In the genomic region with DNA sequence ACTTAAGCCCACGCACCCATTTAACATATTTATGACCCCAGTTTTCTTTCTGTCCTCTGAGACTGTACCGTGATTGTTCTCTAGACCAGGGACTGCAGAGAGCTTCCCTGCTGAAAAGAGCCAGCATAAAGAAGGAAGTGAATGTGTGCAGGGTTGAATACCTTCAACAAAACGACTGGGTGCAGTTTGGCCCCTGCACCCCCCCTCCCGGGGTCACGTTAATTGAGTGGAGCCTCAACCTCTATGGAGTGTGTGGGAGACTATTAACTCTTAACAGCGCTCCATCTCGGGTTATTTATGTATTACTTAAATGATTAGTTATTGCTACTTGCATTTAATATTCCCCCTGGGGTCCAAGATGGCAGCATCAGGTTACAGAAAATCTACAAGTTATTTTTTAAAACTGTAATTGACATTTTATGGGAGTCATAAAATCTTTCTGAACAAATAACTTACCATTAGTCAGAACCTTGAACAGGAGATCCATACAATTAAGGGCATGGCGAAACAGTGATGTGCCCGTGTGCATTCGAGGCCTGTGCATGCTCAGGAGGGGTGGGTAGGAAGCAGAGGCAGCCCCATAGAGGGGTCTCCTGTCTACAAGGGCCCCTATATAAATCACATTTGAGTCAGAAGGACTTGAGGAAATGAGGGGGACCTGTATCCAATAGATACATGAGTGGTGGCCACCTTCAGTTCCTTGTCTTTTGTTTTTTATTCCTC, we compare ENCODE assay signal across 18 mouse cellular contexts. TPM values are rescaled to one million over a fixed set of nuclear protein-coding genes. Genes with fewer than 3 reads are reported as not detected.
A peak's percentile ranks its signal among the peaks of the same experiment; 100 is the strongest.
DNase-seq lines count a peak whose midpoint lies in the region; ATAC-seq lines count a peak whose summit lies in the region.
"Had no signal": no experiment of that assay in that cellular context is flagged by ENCODE, and none has a peak within 500 bp of the region (broad histone marks: within the 10 kb centered on the region; RNA-seq: fewer than 3 reads in every experiment).

No protein-coding gene starts in this region.

- H3K4me2 ChIP-seq in hindbrain, embryonic 12.5 days (replicated peaks) = no peak overlapping the region
- H3K4me2 ChIP-seq in hindbrain, embryonic 14.5 days (replicated peaks) = no peak overlapping the region
- peak overlapping the region; percentile 15; the same call in 1 of the 2 replicates for H3K4me2 ChIP-seq in forebrain, embryonic 12.5 days
- H3K4me2 ChIP-seq in limb, embryonic 11.5 days (ENCODE audit: low read depth, severe bottlenecking) = no peak overlapping the region; the same call in 1 of the 2 replicates
- H3K4me2 ChIP-seq: embryonic facial prominence, embryonic 13.5 days; liver, embryonic 11.5 days had no signal

- no peaks in the 10 kb centered on the region for H3K36me3 ChIP-seq in hindbrain, embryonic 12.5 days
- H3K36me3 ChIP-seq in hindbrain, embryonic 14.5 days (replicated peaks; ENCODE audit: control insufficient read depth, insufficient read depth) = no peaks in the 10 kb centered on the region
- no peaks in the 10 kb centered on the region for H3K36me3 ChIP-seq in forebrain, embryonic 12.5 days (replicated peaks)
- H3K36me3 ChIP-seq in limb, embryonic 11.5 days (ENCODE audit: control insufficient read depth, insufficient read depth, low read length) = no peaks in the 10 kb centered on the region
- H3K36me3 ChIP-seq: embryonic facial prominence, embryonic 13.5 days had no signal

- H3K9me3 ChIP-seq in hindbrain, embryonic 12.5 days (replicated peaks) = no peaks in the 10 kb centered on the region; the same call in 1 of the 2 replicates
- H3K9me3 ChIP-seq in hindbrain, embryonic 14.5 days (ENCODE audit: control insufficient read depth, low read length) = no peaks in the 10 kb centered on the region
- no peaks in the 10 kb centered on the region for H3K9me3 ChIP-seq in forebrain, embryonic 12.5 days
- H3K9me3 ChIP-seq in limb, embryonic 11.5 days (ENCODE audit: control insufficient read depth, low read length) = no peaks in the 10 kb centered on the region
- H3K9me3 ChIP-seq: embryonic facial prominence, embryonic 13.5 days had no signal

- 35% methylated on average over 10 of the region's 10 CpGs for WGBS in hindbrain, embryonic 12.5 days
- 27% methylated on average over 10 of the region's 10 CpGs for WGBS in hindbrain, embryonic 14.5 days
- WGBS in forebrain, embryonic 12.5 days = 16% methylated on average over 10 of the region's 10 CpGs
- WGBS in limb, embryonic 11.5 days = 10% methylated on average over 10 of the region's 10 CpGs

- no peak overlapping the region for H3K4me3 ChIP-seq in hindbrain, embryonic 12.5 days
- H3K4me3 ChIP-seq in hindbrain, embryonic 14.5 days (replicated peaks; ENCODE audit: low read length) = no peak overlapping the region
- no peak overlapping the region for H3K4me3 ChIP-seq in forebrain, embryonic 12.5 days (replicated peaks)
- no peak overlapping the region for H3K4me3 ChIP-seq in limb, embryonic 11.5 days (ENCODE audit: low read depth, low read length)
- H3K4me3 ChIP-seq: embryonic facial prominence, embryonic 13.5 days had no signal

- no peak overlapping the region for H3K9ac ChIP-seq in hindbrain, embryonic 12.5 days
- H3K9ac ChIP-seq in hindbrain, embryonic 14.5 days = no peak overlapping the region
- no peak overlapping the region for H3K9ac ChIP-seq in forebrain, embryonic 12.5 days
- 0 out of 2 replicates have a peak overlapping the region, but pooled peaks have one; percentile 1 for H3K9ac ChIP-seq in limb, embryonic 11.5 days (ENCODE audit: low read length)
- H3K9ac ChIP-seq: embryonic facial prominence, embryonic 13.5 days had no signal

- 0 out of 2 replicates have a peak, but pooled peaks cover 5% of the 10 kb centered on the region for H3K27me3 ChIP-seq in hindbrain, embryonic 12.5 days
- H3K27me3 ChIP-seq in hindbrain, embryonic 14.5 days (ENCODE audit: control insufficient read depth, insufficient read depth, low read length) = no peaks in the 10 kb centered on the region
- peaks cover 15% of the 10 kb centered on the region for H3K27me3 ChIP-seq in forebrain, embryonic 12.5 days
- no peaks in the 10 kb centered on the region for H3K27me3 ChIP-seq in limb, embryonic 11.5 days (ENCODE audit: control insufficient read depth, insufficient read depth, low read length)
- H3K27me3 ChIP-seq: embryonic facial prominence, embryonic 13.5 days had no signal

- peaks cover 13% of the 10 kb centered on the region for H3K4me1 ChIP-seq in hindbrain, embryonic 12.5 days
- H3K4me1 ChIP-seq in hindbrain, embryonic 14.5 days (replicated peaks; ENCODE audit: control insufficient read depth, insufficient read depth, low read length) = peaks cover 5% of the 10 kb centered on the region
- H3K4me1 ChIP-seq in forebrain, embryonic 12.5 days = peaks cover 34% of the 10 kb centered on the region
- H3K4me1 ChIP-seq in limb, embryonic 11.5 days (ENCODE audit: control insufficient read depth, insufficient read depth, low read length) = peaks cover 24% of the 10 kb centered on the region

- peak; percentile 75 for ATAC-seq in hindbrain, embryonic 12.5 days (ENCODE audit: low FRiP score)
- no peak for ATAC-seq in hindbrain, embryonic 14.5 days (ENCODE audit: low FRiP score)
- ATAC-seq in forebrain, embryonic 12.5 days (ENCODE audit: low FRiP score) = peak; percentile 84; the same call in 1 of the 2 replicates
- ATAC-seq in limb, embryonic 11.5 days (ENCODE audit: insufficient number of reproducible peaks, low FRiP score, low TSS enrichment, low read depth) = peak; percentile 87
- ATAC-seq: intestine, embryonic 16.5 days had no signal

- no peak overlapping the region for H3K27ac ChIP-seq in hindbrain, embryonic 12.5 days
- no peak overlapping the region for H3K27ac ChIP-seq in hindbrain, embryonic 14.5 days
- peak overlapping the region; percentile 43; the same call in 1 of the 2 replicates for H3K27ac ChIP-seq in forebrain, embryonic 12.5 days
- H3K27ac ChIP-seq in limb, embryonic 11.5 days (replicated peaks; ENCODE audit: low read depth, low read length) = no peak overlapping the region
- H3K27ac ChIP-seq: embryonic facial prominence, embryonic 13.5 days had no signal

- no peak for DNase-seq in hindbrain, embryonic 14.5 days (ENCODE audit: low spot score)
- peak; percentile 10 for DNase-seq in Muller cell, postnatal 12 days (ENCODE audit: inconsistent ontology term)
- peak; percentile 76 for DNase-seq in limb, embryonic 11.5 days (ENCODE audit: low spot score)
- no peak for DNase-seq in layer of hippocampus, postnatal 36 days
- no peak for DNase-seq in spleen, postnatal 10 days (ENCODE audit: low spot score in 2 of 2)
- DNase-seq: adrenal gland, postnatal 25 days; cerebellum, postnatal 10 days; heart, postnatal 10 days; lung, postnatal 10 days; thymus, adult 18-20 months had no signal

RNA-seq across cellular contexts. Expression of a gene that starts 43.3 kb away (rescaled TPM):
- 159 and 173 TPM in 2 replicates for polyA plus RNA-seq in hindbrain, embryonic 12.5 days (2016; fragmentation: Nextera tagmentation; extraction: Ambion mirVana)
- 19.3 and 26.0 TPM in 2 replicates for polyA plus RNA-seq in hindbrain, embryonic 14.5 days (2014; fragmentation: Nextera tagmentation; extraction: Ambion mirVana)
- 140 and 153 TPM in 2 replicates for polyA plus RNA-seq in forebrain, embryonic 12.5 days (2016; fragmentation: Nextera tagmentation; extraction: Ambion mirVana)
- polyA plus RNA-seq in limb, embryonic 11.5 days (2014; fragmentation: Nextera tagmentation; extraction: Ambion mirVana) = 188 and 201 TPM in 2 replicates
- 10 to 100 TPM; 10.1 to 10.3 TPM for total RNA-seq in layer of hippocampus, postnatal 36 days (2021)
- total RNA-seq: granulocyte monocyte progenitor cell, adult 5-6 weeks; megakaryocyte-erythroid progenitor cell, adult 5-6 weeks; MEL had no signal

Comparison
In these comparisons a context has a peak if more than half of its experiments do, and no peak if none do; other contexts are left out.
1. DNase-seq: peak in Muller cell, postnatal 12 days (single experiment) and limb, embryonic 11.5 days (single experiment); none in hindbrain, embryonic 14.5 days (single experiment), layer of hippocampus, postnatal 36 days (0 of 2) and spleen, postnatal 10 days (0 of 2).